Mouse (Mus musculus) spleen, postnatal 10 days (tissue): ENCODE results near the gene Cadps.

Experiments used
- DNase-seq, 2 experiments: peaks; one replicate each; pipeline ENCODE4 v3.0.0; 2021 to 2022; ENCODE audit warnings: low spot score in 2 of 2

Cadps gene

DNA sequence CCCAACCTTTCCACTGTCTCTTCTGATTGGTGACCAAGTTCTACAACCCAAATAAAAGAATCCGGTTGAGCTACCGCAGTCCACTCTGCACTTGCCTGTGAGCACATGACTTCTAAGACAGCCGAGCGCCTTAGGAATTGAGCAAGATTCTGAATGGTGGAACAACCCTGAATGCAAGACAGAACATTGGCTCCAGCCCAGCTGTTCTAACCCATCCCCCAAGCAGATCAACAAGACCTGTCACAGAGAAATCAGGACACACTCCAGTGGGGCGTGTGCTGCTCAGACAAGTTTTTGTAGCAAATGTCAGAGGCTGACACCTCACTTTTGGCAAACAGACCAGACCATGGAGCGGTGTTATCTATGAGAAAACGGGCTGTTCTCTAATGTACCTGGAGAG lies 431.7 kb downstream of the Cadps start:
- DNase-seq = no peak

DNA sequence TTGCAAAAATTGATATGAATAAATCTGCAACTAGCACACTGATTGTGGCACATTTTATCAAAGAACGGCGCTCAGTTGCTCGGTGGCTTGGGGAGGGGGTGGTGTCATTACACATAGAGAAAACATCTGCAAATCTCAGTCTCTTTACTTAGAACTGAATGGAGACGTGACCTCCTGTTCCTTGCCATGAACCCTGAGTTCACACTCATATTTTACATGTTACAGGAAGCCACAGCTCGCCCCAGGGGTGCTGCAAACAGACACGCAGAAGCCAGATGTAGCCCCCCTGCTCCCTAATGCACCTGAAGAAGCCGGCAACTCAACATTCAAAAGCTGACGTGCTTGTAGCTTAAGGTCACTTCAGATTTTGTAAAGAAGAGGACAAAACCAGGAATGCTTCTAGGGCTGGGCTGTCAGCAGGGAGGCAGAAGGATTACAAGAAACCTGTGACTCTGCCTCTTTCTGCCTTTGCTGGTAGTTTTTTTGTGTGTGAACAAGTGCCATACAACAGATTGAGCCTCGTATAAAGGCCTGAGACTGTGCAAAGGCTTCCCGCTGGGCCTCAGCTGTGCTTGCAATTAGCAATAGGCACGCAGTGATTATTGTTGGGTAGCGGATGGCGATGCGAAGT lies 434.0 kb downstream of the Cadps start:
- no peak for DNase-seq

DNA sequence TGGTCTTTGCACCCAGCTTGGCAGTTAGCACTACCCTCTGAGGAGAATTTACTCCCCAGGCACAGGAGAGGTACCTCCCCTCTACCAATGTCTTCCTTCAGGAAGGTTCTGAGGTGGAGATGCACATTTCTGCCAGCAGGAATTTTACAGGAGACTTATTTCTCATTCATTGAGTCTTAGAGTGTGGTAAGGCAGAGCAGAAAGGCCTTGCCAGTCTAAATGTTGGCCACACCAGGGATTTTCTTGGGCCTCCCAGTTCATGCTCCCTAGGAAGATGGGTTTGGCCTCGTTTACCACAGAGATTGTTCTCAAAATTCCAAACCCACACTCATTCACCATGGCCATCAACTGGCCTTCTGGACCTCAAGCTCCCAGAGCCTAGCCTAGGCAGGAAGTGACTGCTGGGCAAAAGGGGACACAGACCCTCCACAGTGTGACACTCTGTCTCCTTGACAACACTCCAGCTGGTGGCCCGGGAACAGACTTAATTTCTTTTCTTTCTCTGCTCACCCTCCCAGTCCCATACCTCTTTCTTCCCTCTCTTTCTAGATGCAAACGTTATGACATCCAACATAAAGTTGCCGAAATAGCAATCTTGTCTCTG lies 434.6 kb downstream of the Cadps start:
- DNase-seq = no peak

DNA sequence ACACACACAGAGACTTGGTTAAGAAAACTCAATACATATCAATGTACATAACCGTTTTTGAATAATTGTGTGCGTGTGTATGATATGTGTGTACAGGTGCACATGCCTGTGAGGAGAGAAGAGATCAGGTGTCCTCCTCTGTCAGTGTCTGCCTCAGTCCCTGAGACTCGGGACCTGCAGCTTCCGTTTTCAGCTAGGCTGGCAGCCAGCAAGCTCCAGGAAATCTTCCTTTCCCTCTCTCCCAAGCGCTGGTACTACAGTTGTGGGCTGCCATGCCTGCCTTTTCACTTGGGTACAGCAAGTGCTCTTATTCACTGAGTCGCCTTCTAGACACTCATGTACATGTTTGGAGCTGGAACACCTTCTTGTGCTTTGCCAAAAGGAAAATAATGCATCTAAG lies 435.7 kb downstream of the Cadps start:
- DNase-seq = no peak

DNA sequence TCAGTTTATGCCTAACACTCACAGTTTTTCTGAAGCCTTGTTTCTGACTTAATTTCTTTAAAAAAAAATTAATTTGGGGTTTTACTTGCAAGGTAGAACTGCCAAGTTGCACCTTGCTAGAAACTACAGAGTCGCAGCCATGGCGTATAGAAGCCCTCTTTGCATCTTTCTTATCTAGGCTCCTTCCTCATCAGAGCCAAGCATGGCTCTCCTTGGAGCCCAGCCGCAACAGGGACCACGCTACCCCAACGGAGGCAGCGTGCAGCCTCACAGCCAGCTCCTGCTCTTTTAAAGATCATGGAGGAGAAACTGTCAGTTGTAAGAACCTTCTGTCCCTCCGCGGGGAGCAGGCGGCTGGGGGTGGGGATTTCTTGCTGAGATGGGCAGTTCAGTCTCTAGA lies 445.0 kb downstream of the Cadps start:
- DNase-seq = no peak

DNA sequence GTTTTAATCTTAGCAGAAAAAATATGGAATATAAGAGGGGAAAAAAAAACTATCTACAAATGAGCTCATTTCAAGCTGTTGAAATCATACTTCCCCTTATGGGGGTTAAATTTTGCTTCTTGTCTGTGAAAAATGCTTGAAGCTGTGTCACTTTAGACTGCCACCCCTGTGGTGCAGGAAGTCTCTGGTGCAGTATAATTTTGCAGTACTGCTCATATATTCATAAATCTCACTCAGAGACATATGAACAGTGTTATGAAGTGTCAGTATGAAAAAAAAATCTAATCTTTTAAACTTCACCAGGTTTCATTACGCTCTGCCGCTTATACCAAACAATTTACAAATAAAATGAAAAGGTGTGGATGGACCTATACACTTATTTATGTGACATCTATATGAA lies 445.6 kb downstream of the Cadps start:
- no peak for DNase-seq

DNA sequence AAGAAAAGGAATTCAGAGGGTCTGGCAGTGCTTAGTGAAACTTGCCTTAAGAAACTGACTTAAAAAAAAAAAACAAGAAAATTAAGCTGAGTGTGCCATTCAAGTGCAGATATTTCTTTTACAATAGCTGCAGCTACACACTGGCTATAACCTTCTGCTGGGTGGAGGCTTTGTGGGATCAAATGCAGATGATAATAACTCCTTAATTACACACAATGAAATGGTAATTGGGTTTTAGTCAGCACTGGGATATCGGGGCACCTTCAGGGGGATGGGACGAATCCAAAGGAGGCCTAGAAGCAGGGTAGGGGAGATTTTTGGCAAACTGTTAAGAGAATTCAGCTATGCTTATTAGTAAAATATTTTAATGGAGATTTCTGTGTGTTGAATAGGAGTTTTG lies 447.4 kb downstream of the Cadps start:
- no peak for DNase-seq

DNA sequence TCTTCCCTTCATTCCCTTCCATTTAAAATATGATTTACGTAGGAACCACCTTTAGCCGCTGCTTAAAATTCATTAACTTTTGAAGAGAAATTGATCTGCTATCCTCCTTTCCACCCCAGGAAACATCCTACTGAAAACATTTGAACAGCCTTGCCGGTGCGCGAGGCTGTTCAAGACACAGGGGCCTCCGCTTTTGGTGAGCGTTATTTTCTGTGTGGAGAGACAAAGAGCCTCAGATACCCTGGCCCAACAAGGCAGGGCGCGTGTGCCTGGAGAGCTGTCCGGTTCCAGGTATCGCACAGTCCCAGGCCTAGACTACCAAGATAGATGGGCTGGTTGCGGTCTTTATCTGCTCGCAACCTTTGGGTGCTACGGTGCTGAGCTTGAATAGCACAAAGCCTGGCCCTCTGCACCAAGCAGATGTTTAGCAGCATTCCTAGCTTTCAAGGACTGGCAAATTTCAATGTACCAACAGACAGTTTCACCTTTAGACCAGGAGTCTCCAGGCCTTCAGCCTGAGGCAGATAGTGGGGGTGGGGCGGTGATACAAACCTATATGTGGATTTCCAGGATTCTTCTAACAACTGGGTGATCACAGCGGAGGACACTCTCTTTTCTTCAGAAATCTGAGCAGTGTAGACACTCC lies 472.5 kb downstream of the Cadps start:
- DNase-seq = no peak

DNA sequence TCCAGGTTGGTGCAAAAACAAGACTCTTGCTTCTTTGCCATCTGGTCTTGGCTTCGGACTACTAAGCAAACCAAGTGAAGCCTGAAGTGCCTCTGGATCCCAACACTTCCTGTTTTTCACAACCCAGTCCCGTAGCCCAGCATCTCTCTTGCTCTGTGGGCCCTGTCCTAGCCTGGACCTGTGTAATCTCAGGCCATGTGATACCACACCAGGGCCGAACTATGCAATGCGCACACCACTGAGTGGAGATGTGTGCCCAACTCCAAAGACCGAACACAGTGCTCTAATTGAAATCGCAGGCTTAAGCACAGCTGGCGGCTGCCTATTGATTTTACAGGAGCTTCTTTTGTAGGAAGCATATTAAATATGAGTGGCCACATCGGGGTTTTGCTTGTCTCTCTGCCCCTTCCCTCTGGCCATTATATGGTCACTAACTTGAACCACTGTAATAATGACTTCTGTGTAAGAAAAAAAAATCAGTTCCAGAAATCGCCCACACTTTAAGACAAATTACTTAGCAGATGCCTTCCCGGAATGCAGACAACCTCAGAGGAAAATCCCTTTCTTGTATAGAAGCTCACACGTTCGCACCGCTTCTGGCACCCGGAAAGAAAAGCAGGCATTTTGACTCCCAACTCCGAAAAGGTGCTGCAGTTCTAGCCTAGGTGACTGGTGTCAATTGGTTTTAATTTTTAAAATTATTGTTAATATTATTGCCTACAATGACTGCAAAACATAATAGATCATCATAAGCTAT lies 473.4 kb downstream of the Cadps start:
- DNase-seq = no peak

DNA sequence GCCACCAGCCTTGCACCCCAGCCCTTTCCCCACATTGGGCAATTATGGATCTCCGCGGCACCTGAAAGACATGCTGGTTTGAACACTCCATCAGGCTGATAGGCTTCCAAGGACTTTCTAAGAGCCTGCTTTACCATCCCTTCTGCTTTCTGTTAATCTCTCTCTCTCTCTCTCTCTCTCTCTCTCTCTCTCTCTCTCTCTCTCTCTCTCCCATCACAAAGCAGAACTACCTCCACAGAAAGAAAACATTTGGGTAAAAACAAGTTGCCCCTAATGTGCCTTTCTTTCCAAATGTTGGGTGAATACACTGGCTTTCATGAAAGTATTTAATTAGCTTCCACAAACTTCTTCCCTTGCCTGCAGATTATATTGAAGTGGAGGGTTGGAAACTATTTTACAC lies 474.8 kb downstream of the Cadps start, which contains the start of gene Fezf2:
Fezf2 (minus strand) TSS at position 101 of the 400 bp plus-strand sequence.
- no peak for DNase-seq

DNA sequence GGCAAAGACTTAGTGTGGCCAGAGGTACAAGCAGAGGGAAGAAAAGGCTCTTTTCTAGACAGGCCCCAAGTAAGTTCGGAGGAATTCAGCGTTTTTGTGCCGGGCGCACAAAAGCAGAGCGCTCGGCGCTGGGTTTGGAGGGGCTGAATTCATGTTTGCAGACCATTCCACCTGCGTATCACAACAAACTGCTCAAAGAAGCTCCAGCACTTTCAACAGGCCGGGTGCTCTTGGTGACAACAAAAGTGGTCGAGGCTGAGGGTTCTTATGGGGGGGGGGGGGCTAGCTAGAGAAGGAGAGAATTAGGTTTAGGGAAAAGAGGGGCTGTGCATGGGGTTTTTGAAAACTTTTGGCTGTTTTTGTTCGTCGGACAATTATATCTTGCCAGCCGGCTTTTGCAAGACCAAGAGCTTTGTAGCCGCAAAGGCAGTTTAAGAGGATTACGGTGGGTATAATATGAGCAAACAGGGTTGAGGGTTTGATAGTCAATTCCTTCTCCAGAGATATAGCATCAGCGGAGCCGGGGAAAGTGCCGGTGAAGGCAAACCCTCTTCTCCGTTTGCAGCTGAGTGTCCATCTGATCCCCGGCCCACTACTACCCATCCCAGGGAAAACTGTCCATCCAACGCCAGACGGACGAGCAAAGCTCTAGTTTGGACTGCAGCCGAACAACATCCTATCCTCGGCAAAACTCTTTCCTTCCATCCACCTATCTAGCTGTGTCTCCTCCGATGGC lies 475.8 kb downstream of the Cadps start:
- DNase-seq = no peak

DNA sequence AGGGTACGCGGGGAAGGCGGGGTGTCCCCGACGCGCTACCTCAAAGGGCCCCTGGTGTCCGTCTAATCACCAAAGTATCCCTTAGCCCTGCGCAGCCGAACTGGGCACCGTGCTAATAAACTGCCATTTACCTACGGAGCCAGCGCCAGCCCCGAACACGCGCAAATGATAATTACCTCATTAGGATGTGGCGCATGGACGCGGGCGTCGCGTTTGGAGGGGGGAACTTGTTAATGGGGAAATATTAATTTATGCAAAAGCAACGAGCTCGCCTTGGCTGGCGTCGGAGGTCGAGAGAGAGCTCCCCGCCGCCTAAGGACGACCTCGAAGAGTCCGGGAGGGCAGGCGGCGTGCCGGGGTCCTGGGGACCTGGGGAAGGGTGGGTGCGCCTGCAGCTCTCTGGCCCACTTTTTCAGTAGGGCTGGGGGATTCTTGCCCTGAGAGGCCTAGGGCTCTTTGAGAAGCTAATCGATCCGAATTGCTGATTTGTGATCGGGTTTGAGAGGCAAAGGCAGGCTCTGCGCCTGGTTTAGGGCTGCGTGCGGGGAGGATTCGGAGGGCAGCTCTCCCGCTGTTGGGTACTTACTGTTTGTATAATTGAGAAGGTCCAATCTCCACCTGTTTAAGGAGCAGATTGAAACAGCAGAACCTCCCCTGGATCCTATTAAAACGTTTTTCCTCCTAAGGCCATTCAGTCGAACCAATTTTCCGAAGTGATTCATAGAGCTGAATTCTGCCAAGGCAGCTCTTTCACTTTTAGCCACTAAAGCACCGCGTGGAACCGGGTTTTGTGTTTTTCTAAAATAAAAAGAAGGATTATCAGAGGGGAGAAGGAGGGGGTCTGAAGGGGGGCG lies 476.6 kb downstream of the Cadps start:
- no peak for DNase-seq

DNA sequence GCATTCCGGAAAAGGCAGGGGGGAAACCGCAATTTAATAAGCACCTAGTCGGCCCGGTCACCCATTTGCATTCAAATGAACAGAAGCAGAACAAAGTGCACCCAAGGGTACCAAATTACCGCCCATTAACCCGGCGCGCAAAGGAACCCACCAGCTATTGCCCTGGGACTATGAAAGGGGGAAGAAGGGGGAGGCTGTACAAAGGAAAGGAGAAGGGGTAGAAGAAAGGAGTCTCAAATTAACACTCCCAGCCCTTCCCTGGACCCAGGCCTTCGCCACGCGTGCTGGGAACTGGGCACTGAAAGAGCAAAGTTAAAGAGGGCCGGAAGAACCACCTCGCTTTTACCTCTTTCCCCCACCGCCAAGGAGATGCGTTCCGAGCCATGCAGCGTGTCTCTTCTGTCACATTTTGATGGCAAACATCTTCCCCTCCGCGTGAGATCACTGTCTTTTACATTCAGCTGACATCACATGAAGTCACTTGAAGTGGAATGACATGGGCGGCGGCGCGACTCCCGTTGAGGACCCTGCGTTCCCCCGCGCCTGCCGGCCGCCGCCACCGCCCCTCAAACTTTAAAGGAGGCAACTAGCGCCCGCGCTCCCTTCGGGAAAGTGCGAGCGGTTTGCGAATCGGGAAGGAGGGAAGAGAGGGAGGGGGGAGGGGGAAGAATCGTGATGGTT lies 477.5 kb downstream of the Cadps start:
- DNase-seq = no peak

DNA sequence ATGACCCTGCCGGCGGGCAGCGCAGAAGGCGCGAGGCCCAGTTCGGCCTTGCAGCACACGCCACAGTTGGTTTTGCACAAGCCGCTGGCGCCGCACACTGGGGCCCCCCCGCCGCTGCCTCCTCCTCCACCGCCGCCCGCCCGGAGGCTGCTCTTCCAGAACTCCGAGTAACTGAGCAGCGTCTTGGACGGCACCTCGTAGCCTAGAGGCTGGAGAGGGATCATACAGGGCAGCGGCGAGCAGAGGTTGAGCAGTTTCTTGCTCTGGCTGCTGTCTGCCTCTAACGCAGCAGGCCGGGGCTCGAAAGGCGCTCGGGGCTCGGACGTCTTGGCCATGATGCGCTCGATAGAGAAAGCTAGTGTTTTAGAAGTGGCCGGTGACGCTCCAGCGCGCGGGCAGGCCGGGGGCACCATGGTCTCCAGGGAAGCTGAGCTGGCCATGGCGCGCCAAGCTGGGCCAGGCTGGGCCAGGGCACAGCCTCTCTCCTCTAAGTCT lies 478.1 kb downstream of the Cadps start:
- DNase-seq = no peak

DNA sequence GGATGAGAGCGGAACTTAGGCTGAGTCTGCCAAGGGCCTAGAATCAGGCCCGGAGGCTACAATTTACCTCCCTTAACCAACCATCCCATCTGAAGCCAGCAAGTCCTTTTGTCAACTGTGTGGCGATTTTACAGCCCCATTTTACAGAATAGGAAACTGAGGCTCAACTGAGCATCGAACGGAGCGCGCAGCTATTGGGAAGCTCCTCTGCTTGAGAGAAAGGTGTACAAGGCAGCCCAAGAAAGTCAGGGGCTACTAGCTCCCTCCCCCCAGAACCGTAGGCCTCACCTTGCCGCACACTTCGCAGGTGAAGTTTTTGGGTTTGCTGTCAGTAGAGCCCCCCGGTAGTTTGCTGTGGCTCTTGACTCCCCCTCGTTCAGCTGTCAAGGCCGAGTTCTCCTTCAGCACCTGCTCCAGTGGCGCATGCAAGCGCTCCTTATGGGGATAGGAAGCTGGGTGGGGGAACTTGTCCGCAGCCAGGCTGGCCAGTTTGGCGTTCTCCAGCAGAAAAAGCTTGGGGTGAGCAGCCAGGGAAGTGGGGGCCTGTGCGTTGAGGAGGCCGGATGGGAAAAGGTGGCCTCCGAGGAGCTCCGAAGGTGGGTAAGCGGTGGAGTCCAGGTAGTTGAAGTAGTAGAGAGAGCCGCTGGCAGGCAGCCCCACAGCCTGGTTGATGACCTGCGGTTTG lies 478.7 kb downstream of the Cadps start:
- DNase-seq = no peak

DNA sequence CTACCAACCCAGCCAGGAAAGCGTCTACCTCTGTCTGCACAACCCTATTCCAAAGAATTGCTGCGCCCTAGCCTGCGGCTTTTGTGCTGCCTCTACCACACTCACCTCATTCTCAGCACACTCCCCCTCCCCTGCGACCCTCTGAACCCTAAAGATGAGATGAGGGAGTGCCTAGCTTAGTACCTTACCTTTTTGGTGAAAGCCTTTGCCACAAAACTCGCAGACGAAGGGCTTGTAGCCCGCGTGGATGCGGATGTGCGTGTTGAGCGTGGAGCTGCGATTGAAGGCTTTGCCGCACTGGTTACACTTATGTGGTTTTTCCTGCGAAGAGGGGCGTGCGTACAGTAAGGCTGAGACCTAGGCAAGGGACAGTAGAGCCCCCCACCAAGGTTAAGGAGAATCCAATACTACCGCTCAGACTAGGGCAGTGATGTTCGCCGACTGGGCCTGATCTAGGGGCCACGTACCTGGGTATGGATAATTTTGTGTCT lies 479.4 kb downstream of the Cadps start:
- no peak for DNase-seq

DNA sequence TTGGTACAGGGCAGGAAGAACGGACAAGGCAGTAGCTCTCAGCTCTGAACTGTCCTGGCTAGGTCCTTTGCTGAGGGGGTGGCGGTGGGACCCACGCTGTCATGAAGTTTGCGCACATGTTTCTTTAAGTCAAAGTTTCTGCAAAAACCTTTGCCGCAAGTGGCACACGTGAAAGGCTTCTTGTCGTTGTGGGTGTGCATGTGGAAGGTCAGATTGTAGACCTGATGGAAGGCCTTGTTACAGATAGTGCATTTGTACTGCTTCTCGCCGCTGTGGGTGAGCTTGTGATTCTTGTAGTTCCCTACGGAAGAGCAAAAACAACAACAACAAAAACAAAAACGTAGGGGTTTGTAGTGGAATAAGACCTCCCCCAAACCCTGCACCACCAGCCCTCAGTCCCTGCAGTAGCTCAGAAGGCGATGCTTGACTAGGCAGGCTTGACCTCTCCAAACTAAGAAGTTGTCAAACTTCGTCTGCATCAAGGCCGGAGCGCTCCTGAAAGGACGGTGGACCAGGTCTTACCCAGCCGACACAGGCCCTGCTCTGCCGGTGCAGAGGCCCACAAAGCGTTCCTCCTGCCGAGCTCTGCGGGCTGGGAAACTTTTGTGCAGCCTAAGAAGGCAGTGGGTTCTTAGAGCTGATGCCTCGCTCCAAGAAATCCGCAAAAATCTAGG lies 480.3 kb downstream of the Cadps start:
- no peak for DNase-seq

DNA sequence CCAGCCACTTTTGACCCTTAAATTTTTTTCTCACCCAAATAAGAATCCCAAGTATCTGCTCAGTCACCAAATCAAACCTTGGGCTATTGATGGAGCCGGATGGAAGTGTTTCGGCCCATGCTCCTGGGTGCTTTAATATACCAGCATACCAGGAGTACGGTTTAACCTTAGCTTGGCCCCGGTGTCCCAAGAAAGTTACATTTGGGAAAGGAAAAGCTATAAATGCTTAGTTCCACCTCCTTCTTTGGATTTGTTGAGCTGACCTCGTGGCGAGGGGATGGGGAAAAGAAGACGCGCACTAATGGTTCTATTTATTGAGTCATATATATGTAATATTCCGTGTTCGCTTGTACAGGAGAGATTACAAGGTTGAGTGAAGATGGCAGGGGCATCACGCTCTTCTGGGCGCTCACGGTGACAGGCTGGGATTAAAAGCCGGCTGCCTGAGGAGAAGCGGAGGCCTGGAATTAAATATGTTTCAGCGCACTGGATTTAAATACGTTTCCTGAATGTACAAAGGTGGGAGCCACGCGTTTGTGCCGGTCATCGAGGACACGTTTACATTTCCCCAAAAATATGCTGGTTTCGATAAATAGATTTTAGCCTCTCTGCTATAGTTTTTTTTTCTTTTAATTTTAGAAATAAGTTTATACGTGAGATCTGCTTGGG lies 481.0 kb downstream of the Cadps start:
- DNase-seq = no peak
